Mouse (Mus musculus) liver, postnatal 0 days (tissue): ENCODE measurements around the gene Dhrs7c.

Experiments used
- CTCF ChIP-seq: sonication (generic); IDR thresholded peaks from 2 replicates; pipeline ENCODE4 v1.5.1; 2016; ENCODE audit warnings: antibody characterized with exemption, low read depth
- EP300 ChIP-seq: IDR thresholded peaks from 2 replicates; pipeline ENCODE4 v1.6.1; 2016; ENCODE audit warnings: antibody characterized with exemption, low read depth, mild to moderate bottlenecking

DNA sequence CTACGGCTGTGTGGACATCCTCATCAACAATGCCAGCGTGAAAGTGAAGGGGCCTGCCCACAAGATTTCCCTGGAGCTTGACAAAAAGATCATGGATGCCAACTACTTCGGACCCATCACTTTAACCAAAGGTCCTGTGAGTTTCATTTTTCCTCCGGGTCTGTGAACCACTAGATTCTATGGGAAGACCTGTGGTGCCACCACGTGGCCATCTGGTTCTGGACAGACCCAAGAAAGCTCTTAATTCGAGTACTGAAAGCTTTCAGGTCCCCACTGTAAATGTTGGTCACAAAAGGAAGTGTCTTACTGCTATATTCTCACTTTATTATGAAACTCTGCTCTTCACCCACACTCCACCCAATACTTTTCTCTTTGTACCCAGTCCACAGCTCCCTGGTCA lies 13.5 kb downstream of the Dhrs7c start:
- TF ChIP-seq CTCF, result no peak
- no peak for TF ChIP-seq EP300
